Mouse (Mus musculus) activated CD4-positive, CD25-positive, alpha-beta regulatory T cell, adult 9 weeks (primary cell): Measurements from ENCODE around the gene Foxb1. TPM values are rescaled to one million over a fixed set of nuclear protein-coding genes. Genes with fewer than 3 reads are reported as not detected.

ENCODE experiments used
- polyA plus RNA-seq: library from polyadenylated mRNA; unstranded; fragments of 100-300 nt; shearing (Covaris generic); gene quantifications from one replicate; pipeline ENCODE4 v1.2.1, GENCODE M21; 2017

Foxb1 gene
- polyA plus RNA-seq, result not detected

GRCm38 (mm10) chr9:69760371-69761301 is at the start of gene Foxb1:
Gene Foxb1, minus strand, starts transcription at chr9:69760940.

Other genes with a start within 250 kb of the Foxb1 start
- 134 TPM for gene Bnip2, start 228.5 kb upstream of the Foxb1 start, polyA plus RNA-seq